Mouse (Mus musculus) liver, embryonic 14.5 days (tissue): ENCODE data around the gene Smarcd3.

Source experiments
- CTCF ChIP-seq: IDR thresholded peaks from 2 replicates; pipeline ENCODE4 v1.5.1; 2016; ENCODE audit warnings: antibody characterized with exemption, low read depth, control low read depth
- EP300 ChIP-seq: IDR thresholded peaks from 2 replicates; pipeline ENCODE4 v1.6.1; 2016; ENCODE audit warnings: antibody characterized with exemption, low read depth

- no peak for TF ChIP-seq CTCF
- no peak for TF ChIP-seq EP300
Observed at GRCm38 (mm10) chr5:24595261-24595660, 28.9 kb downstream of the Smarcd3 start.
